Mouse (Mus musculus) mesoderm, embryonic 11.5 days (tissue): ENCODE measurements around the gene Olfr1418.

Source experiments
- DNase-seq: peaks from one replicate; pipeline ENCODE4 v3.0.0-alpha.2; 2012; ENCODE audit warnings: low read depth, low spot score

Olfr1418 gene

DNA sequence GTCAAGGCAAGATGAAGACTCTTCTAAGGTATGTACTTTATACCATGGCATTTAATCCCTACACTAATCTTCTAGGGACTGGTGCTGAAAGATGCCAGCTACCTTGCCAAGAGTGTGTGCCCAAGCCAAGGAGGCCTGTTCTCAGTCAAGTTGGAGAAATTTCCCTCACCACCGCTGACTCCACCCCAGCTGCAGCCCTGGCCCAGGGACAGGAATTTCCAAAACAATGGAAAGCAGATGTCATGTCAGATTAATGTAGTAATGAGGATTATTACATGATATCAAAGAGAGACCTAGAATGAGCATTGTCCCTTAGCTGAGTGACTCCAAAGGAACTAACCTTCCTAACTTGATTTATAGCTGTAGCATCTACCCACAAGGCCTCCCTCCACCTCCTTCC lies 50.0 kb downstream of the Olfr1418 start:
- no peak for DNase-seq

DNA sequence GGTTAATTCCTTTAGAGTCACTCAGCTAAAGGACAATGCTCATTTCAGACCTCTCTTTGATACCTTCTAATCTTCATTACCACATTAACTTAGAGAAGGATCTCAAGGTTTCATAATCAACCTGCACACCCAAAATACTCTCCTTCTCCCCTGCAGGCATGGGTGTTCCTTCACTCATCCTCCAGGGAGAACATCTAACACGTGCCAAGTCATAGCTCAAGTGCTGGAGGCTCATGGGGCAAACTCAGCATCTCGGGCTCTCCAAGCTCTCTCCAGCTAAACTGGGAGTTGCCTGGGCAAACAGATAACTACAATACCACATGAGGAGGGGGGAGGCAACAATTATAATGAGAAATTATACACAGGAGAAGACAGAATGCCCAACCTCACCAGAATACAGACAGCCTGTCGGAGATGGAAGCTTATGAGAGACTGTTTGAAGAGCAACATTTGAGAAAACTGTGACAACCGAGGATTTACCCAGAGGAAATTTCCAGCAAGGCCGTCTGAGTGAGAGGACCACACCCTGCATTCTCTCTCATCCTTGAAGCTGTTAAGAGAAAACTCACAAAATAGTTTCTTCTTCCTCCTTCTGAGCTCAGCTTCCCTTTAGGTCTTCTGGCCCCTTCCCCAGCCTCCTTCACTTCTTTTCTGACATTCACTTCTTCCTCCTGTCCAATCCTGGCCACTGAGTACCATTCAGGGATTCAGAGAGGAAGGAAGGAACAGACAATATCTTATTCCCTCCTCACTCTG lies 50.7 kb downstream of the Olfr1418 start:
- no peak for DNase-seq

DNA sequence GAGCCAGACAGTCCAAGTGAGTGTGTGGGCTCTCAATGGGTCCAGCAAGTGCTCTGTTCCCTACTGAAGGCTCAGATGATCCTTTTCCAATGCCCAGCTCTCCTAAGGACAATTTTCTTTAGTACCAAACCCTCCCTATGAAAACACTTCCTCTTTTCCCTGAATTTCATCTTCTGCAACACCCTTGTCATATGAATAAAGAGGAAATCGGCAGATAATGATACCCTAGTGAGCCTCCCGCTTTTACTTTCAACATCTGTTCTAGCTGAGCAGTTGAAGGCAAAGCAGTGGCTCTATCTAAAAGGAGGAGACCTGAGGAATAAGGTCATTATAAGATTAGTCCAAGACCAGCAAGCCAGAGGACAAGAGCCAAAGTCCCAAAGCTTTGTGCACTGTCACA lies 52.4 kb downstream of the Olfr1418 start:
- no peak for DNase-seq

- DNase-seq = no peak
Measured at GRCm38 (mm10) chr19:11807822-11808221, 53.0 kb downstream of the Olfr1418 start.

DNA sequence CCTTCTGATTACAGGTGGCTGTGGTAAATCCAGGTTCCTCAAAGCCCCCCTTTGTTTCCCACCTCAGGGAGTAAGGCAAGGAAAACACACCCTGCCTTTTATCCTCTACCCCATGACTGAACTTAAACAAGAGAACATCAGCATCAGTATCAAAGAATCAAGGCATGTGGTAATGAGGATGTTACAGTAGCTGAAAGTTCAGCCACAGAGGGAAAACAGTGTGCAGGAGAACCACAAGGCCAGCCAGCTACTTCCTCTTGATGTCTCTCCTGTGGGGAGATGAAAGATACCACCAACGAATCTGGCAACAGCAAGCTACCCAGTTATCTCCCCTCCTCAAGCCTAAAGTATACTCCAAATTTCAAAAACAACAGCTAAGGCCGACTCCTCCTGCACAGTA lies 53.6 kb downstream of the Olfr1418 start:
- no peak for DNase-seq

DNA sequence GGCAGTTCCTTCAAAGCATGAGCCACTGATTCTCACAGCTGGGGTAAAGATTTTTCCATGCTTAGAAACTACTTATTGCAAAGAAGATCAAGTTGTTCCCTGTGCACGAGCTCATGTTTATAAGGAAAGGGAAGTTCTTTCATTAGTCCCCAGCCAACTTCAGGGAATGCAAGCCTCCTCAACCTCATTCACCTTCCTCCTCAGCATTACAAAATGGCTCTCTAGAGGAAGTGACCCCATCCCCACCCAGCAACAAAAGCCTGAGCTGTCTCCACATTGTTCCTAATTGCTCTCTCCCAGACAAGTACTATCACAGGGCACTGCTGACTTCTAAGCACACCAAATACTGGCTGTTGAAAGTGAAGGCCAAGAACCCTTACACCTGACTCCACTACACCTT lies 56.4 kb downstream of the Olfr1418 start:
- DNase-seq = no peak
